Mouse (Mus musculus) cerebellum, adult 2 months (tissue): ENCODE data around the gene Nanog. TPM values are rescaled to one million over a fixed set of nuclear protein-coding genes. Genes with fewer than 3 reads are reported as not detected.
"Not testable (repeated sequence)": the region's sequence is repeated elsewhere in the genome, so short reads cannot be mapped to it uniquely, and the experiment has no call there.

Experiments used
- DNase-seq, 2 experiments: peaks; one replicate each; pipeline ENCODE4 v3.0.0; 2021
- H3K27ac ChIP-seq: fragments of 200-500 bp; 2 replicates; pipeline ENCODE4 v1.5.1; 2012; ENCODE audit warnings: low read length, control low read depth, inconsistent platforms; ENCODE audit not compliant: insufficient read depth
- H3K27me3 ChIP-seq: fragments of 200-500 bp; 2 replicates; pipeline ENCODE4 v1.6.1; 2012; ENCODE audit warnings: inconsistent platforms, mild to moderate bottlenecking, low read length, moderate library complexity; ENCODE audit not compliant: control insufficient read depth, insufficient read depth
- H3K4me1 ChIP-seq: fragments of 200-500 bp; 2 replicates; pipeline ENCODE4 v1.6.1; 2011; ENCODE audit warnings: low read length; ENCODE audit not compliant: control insufficient read depth, insufficient read depth
- H3K4me3 ChIP-seq: fragments of 200-500 bp; replicated peaks from 2 replicates; pipeline ENCODE3; 2011; ENCODE audit warnings: mild to moderate bottlenecking, low read depth, low read length, control low read depth; ENCODE audit not compliant: insufficient read depth
- CTCF ChIP-seq: fragments of 200-500 bp; IDR thresholded peaks from 2 replicates; pipeline ENCODE4 v1.5.1; 2011; ENCODE audit warnings: low read depth, mild to moderate bottlenecking, control low read depth, low read length, moderate library complexity, borderline replicate concordance; ENCODE audit not compliant: insufficient read depth
- POLR2A ChIP-seq: fragments of 200-500 bp; IDR thresholded peaks from 2 replicates; pipeline ENCODE4 v1.6.1; 2011; ENCODE audit warnings: low read length, control low read depth, borderline replicate concordance; ENCODE audit not compliant: insufficient read depth
- WGBS: fragments of 180-500 bp; shearing (Covaris S2); methylation state at CpG from one replicate; pipeline ENCODE4 v1.1.7; 2018; 5-methylcytosine and 5-hydroxymethylcytosine counted together
- polyA plus RNA-seq: library from polyadenylated mRNA; depleted of rRNA; stranded (reverse); fragments of >200 nt; gene quantifications from 2 replicates; pipeline ENCODE4 v1.2.3, GENCODE M21; 2012

Gene Nanog
- polyA plus RNA-seq, 1 experiment = 0.07 TPM

- Histone ChIP-seq H3K4me3 (no peak overlapping the region), H3K27ac (no peak overlapping the region), H3K4me1 (no peaks in the 10 kb centered on the region), H3K27me3 (no peaks in the 10 kb centered on the region)
- WGBS = 79% methylated on average over 6 of the region's 6 CpGs
- no peak for DNase-seq
- no peak for TF ChIP-seq CTCF
- TF ChIP-seq POLR2A = no peak
These were observed 17.8 kb upstream of the Nanog start for GRCm38 (mm10) chr6:122689411-122690055.

- TF ChIP-seq CTCF = no peak
- no peak for TF ChIP-seq POLR2A
- Histone ChIP-seq H3K4me1 (no peaks in the 10 kb centered on the region), H3K27me3 (no peaks in the 10 kb centered on the region), H3K4me3 (no peak overlapping the region), H3K27ac (no peak overlapping the region)
- 84% methylated on average over 5 of the region's 5 CpGs for WGBS
- DNase-seq = no peak
These were observed 17.2 kb upstream of the Nanog start for GRCm38 (mm10) chr6:122690082-122690481.

- Histone ChIP-seq H3K4me1 (no peaks in the 10 kb centered on the region), H3K4me3 (no peak overlapping the region)
- WGBS = 84% methylated on average over 3 of the region's 3 CpGs
These were observed 11.9 kb upstream of the Nanog start for GRCm38 (mm10) chr6:122695398-122695797.

GRCm38 (mm10) chr6:122699628-122700027 lies 7.7 kb upstream of the Nanog start:
- not testable (repeated sequence) for DNase-seq, H3K4me1 ChIP-seq, H3K4me3 ChIP-seq, H3K27me3 ChIP-seq, H3K27ac ChIP-seq
- 85% methylated on average over 2 of the region's 2 CpGs for WGBS

More at GRCm38 (mm10) chr6:122695398-122695797, 11.9 kb upstream of the Nanog start:
- TF ChIP-seq CTCF = no peak
- TF ChIP-seq POLR2A = no peak
- no peak overlapping the region for H3K27ac ChIP-seq
- no peaks in the 10 kb centered on the region for H3K27me3 ChIP-seq
- no peak for DNase-seq

- Histone ChIP-seq H3K4me3 (no peak overlapping the region), H3K4me1 (0 out of 2 replicates have a peak, but pooled peaks cover 3% of the 10 kb centered on the region), H3K27me3 (no peaks in the 10 kb centered on the region), H3K27ac (no peak overlapping the region)
- no peak for DNase-seq
- TF ChIP-seq POLR2A (no peak), CTCF (no peak)
- 86% methylated on average over 5 of the region's 5 CpGs for WGBS
These were observed 5.5 kb upstream of the Nanog start for GRCm38 (mm10) chr6:122701816-122702215.

GRCm38 (mm10) chr6:122702480-122703124 lies 4.7 kb upstream of the Nanog start:
- peak in 1 of 2 experiments; percentile 13 for DNase-seq
- H3K4me1 ChIP-seq = 0 out of 2 replicates have a peak, but pooled peaks cover 3% of the 10 kb centered on the region
- TF ChIP-seq CTCF (no peak), POLR2A (no peak)
- H3K4me3 ChIP-seq = no peak overlapping the region
- no peak overlapping the region for H3K27ac ChIP-seq
- no peaks in the 10 kb centered on the region for H3K27me3 ChIP-seq
- 5% methylated on average over 20 of the region's 20 CpGs for WGBS

GRCm38 (mm10) chr6:122703251-122703650 lies 4.0 kb upstream of the Nanog start:
- no peak for DNase-seq
- no peaks in the 10 kb centered on the region; the same call in 1 of the 2 replicates for H3K27me3 ChIP-seq
- H3K4me1 ChIP-seq = 0 out of 2 replicates have a peak, but pooled peaks cover 3% of the 10 kb centered on the region
- TF ChIP-seq POLR2A (no peak), CTCF (no peak)
- 31% methylated on average over 6 of the region's 6 CpGs for WGBS
- H3K27ac ChIP-seq = no peak overlapping the region
- H3K4me3 ChIP-seq = no peak overlapping the region

- H3K4me1 ChIP-seq = 0 out of 2 replicates have a peak, but pooled peaks cover 3% of the 10 kb centered on the region
- H3K4me3 ChIP-seq = no peak overlapping the region
- no peaks in the 10 kb centered on the region; the same call in 1 of the 2 replicates for H3K27me3 ChIP-seq
- no peak for DNase-seq
- no peak for TF ChIP-seq CTCF
- no peak for TF ChIP-seq POLR2A
- WGBS = 64% methylated on average over 1 of the region's 1 CpGs
- H3K27ac ChIP-seq = no peak overlapping the region
These were observed 3.6 kb upstream of the Nanog start for GRCm38 (mm10) chr6:122703706-122704105.
